Mouse (Mus musculus) midbrain, embryonic 13.5 days (tissue): Measurements from ENCODE around the gene Narf. TPM values are rescaled to one million over a fixed set of nuclear protein-coding genes. Genes with fewer than 3 reads are reported as not detected.

Experiments used
- polyA plus RNA-seq: library from polyadenylated mRNA; unstranded; fragments of >200 nt; fragmentation: Nextera tagmentation; extraction: Ambion mirVana; gene quantifications from 2 replicates; pipeline ENCODE4 v1.2.1, GENCODE M21; 2015

Narf gene
- polyA plus RNA-seq, 1 experiment from 2014 or later, result 108 TPM

Other genes with a start within 250 kb of the Narf start
- gene Csnk1d, start 245.9 kb upstream of the Narf start, polyA plus RNA-seq, result 152 and 161 TPM in 2 replicates
- 0.50 TPM in 1 of 2 replicates, not detected in the other for gene Cd7, start 197.8 kb upstream of the Narf start, polyA plus RNA-seq
- gene Sectm1b, start 173.7 kb upstream of the Narf start, polyA plus RNA-seq, result not detected in 2 replicates
- gene Sectm1a, start 156.0 kb upstream of the Narf start, polyA plus RNA-seq, result not detected in 2 replicates
- not detected in 2 replicates for gene Tex19.2, start 118.6 kb upstream of the Narf start, polyA plus RNA-seq
- gene Tex19.1, start 91.1 kb upstream of the Narf start, polyA plus RNA-seq, result not detected in 2 replicates
- 0.15 and 0.22 TPM in 2 replicates for gene Uts2r, start 77.0 kb upstream of the Narf start, polyA plus RNA-seq
- gene Hexdc, start 32.8 kb upstream of the Narf start, polyA plus RNA-seq, result 18.2 and 21.1 TPM in 2 replicates
- gene Ogfod3, start 32.5 kb upstream of the Narf start, polyA plus RNA-seq, result 20.2 and 22.9 TPM in 2 replicates
- gene Cybc1, start 7.9 kb upstream of the Narf start, polyA plus RNA-seq, result 42.6 and 43.8 TPM in 2 replicates
- 11.9 and 13.0 TPM in 2 replicates for gene Foxk2, start 22.7 kb downstream of the Narf start, polyA plus RNA-seq
- gene Wdr45b, start 117.2 kb downstream of the Narf start, polyA plus RNA-seq, result 80.4 and 82.6 TPM in 2 replicates
- 5.9 and 7.9 TPM in 2 replicates for gene Rab40b, start 151.0 kb downstream of the Narf start, polyA plus RNA-seq
- gene Fn3krp, start 184.1 kb downstream of the Narf start, polyA plus RNA-seq, result 11.7 and 11.9 TPM in 2 replicates
- 3.8 and 4.4 TPM in 2 replicates for gene Fn3k, start 197.7 kb downstream of the Narf start, polyA plus RNA-seq
- gene Tbcd, start 214.7 kb downstream of the Narf start, polyA plus RNA-seq, result 56.2 and 56.3 TPM in 2 replicates